8 mouse cellular contexts compared by ENCODE assay signal in the genomic region with DNA sequence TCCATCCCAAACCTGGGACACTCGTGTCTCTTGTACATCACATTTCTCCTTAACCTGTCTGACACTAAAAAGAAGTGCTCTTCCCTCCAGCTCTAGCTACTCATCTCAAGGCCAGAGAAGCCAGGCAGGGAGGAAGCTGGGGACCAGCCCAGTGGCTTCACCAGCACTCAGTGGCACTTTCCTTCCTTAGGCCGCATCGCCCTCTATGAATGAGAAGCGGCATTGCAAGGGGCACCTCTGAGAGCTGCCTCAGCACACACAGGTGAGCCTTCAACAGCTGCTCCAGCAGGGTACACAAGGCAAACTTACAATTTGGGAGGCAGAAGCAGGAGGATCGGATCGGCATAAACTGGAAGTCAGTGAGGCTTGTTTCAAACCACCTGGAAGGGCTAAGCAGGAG. TPM values are rescaled to one million over a fixed set of nuclear protein-coding genes. Genes with fewer than 3 reads are reported as not detected.
A peak's percentile ranks its signal among the peaks of the same experiment; 100 is the strongest.
DNase-seq lines count a peak whose midpoint lies in the region; ATAC-seq lines count a peak whose summit lies in the region.

No protein-coding gene starts in this region.

- DNase-seq in frontal cortex, postnatal 25 days (ENCODE audit: low spot score in 2 of 2) = no peak
- peak; percentile 78 for DNase-seq in 416B (ENCODE audit: low read depth)
- peak; percentile 78 for DNase-seq in adipocyte (ENCODE audit: low spot score)
- peak; percentile 85 to 87 for DNase-seq in kidney, postnatal 36 days
- peak; percentile 73 to 83 for DNase-seq in natural killer cell, adult 2 months (ENCODE audit: low spot score in 2 of 2)
- peak; percentile 84 for DNase-seq in thymus, postnatal 36 days

- no peaks in the 10 kb centered on the region for H3K27me3 ChIP-seq in erythroblast, embryonic 14.5 days (ENCODE audit: control insufficient read depth)

- peak overlapping the region; percentile 14 for H3K4me3 ChIP-seq in erythroblast, embryonic 14.5 days (replicated peaks)

- no peaks in the 10 kb centered on the region for H3K9me3 ChIP-seq in erythroblast, embryonic 14.5 days (ENCODE audit: control insufficient read depth, low read length)

- ATAC-seq in frontal cortex, adult (ENCODE audit: low TSS enrichment) = peak; percentile 51; the same call in 1 of the 2 replicates

- H3K4me1 ChIP-seq in erythroblast, embryonic 14.5 days (ENCODE audit: control insufficient read depth) = peaks cover 66% of the 10 kb centered on the region

- peaks cover 71% of the 10 kb centered on the region for H3K36me3 ChIP-seq in erythroblast, embryonic 14.5 days (ENCODE audit: control insufficient read depth)

RNA-seq across cellular contexts. Expression of gene Mknk2, which starts 6.3 kb away (rescaled TPM):
- 49.1 and 53.2 TPM in 2 replicates for polyA plus RNA-seq in erythroblast, embryonic 14.5 days (2012)

RNA-seq across cellular contexts. Expression of gene Mob3a, which starts 17.6 kb away (rescaled TPM):
- 1.8 and 2.1 TPM in 2 replicates for polyA plus RNA-seq in erythroblast, embryonic 14.5 days (2012)

RNA-seq across cellular contexts. Expression of gene Izumo4, which starts 17.8 kb away (rescaled TPM):
- polyA plus RNA-seq in erythroblast, embryonic 14.5 days (2012) = 1.2 and 3.9 TPM in 2 replicates

RNA-seq across cellular contexts. Expression of gene Btbd2, which starts 27.3 kb away (rescaled TPM):
- polyA plus RNA-seq in erythroblast, embryonic 14.5 days (2012) = 2.6 and 3.2 TPM in 2 replicates

RNA-seq across cellular contexts. Expression of gene Ap3d1, which starts 57.9 kb away (rescaled TPM):
- 2.5 and 2.6 TPM in 2 replicates for polyA plus RNA-seq in erythroblast, embryonic 14.5 days (2012)

Comparison
In these comparisons a context has a peak if more than half of its experiments do, and no peak if none do; other contexts are left out.
1. DNase-seq: peak in 416B (single experiment), adipocyte (single experiment), kidney, postnatal 36 days (2 of 2), natural killer cell, adult 2 months (2 of 2) and thymus, postnatal 36 days (2 of 2); none in frontal cortex, postnatal 25 days (0 of 2).